Mouse (Mus musculus) embryo, embryonic 10.5 days (tissue): ENCODE measurements around the gene Elof1.
A peak's percentile ranks its signal among the peaks of the same experiment; 100 is the strongest.
"Not testable (repeated sequence)": the region's sequence is repeated elsewhere in the genome, so short reads cannot be mapped to it uniquely, and the experiment has no call there.

ENCODE experiments used
- DNase-seq: peaks from one replicate; pipeline ENCODE4 v3.0.0-alpha.2; 2015; ENCODE audit warnings: low spot score

Elof1 gene

DNA sequence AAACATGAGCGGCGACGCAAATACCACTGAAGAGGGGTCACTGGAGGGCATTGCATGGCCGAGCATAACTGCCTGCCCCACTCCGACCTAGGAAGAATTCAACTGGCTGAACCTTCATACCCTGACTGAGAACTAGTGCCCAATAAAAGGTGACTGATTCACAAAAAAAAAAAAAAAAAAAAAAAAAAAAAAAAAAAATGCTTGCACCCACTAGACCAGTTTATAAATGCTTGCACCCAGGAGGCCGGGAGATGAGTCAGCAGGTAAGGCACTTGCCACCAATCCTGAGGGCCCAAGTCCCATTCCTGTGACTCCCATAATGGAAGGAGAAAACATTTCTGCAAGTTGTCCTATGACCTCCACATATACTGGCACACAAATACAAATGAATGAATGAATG is 24.2 kb downstream of the Elof1 start:
- DNase-seq, result no peak

DNA sequence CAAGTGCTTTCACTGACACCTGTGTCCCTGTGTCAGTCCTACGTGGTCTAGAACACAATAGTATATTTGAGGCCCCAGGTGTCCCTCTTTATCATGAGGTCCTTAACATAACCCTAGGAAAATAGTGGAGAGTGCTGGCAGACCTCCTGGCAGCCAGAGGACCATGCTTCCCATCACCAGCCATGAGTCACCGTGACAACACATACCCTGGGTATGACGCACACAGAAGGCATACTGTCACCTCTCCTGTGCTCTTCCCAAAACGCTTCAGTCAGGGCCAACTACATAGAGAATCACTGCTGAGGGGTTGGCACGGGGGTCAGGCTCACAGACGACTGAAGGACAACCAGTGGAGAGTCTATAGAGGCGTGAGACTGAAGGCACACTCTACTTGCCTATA is 27.0 kb downstream of the Elof1 start:
- DNase-seq, result no peak

DNA sequence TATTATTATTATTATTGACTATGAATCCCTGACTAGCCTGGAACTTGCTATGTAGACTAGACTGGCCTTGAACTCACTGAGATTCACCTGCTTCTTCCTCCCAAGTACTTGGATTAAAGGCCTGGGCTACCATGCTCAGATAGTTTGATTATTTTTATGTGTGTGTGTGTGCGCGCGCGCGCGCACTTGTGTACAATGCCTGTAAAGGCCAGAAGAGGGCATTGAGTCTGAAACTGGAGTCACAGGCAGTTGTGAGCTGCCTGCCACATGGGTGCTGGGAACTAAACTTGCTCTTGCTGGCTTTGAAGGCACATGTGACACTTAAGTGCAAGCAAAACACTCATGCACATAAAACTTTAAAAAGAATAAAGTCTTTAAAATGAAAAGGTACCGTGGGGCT is 27.7 kb downstream of the Elof1 start:
- no peak for DNase-seq

DNA sequence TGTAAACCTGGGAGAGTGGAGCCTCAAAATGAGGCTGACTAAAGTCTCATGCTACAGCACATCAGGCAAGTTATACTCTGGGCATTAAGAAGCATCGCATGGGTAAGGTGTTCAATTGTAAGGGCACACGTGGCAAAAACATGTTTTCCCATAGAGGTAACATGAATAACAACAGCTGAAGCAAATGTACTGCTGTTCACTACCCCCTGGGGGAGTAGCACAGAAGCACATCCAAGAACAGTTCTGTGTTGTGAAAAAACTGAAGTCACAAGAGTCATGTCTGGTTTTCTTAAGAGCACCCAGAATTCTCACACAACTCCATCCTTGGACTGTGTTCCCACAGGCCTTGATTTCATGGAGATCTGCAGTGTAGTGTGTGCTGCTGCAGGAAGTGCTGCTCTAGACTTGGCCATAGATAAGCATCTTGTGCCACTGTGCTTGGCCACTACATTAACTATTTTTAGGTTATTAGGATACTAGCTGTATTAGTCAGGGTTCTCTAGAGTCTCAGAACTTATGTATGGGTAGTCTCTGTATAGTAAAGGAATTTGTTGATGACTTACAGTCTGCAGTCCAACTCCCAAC is 29.8 kb downstream of the Elof1 start:
- DNase-seq, result no peak

DNA sequence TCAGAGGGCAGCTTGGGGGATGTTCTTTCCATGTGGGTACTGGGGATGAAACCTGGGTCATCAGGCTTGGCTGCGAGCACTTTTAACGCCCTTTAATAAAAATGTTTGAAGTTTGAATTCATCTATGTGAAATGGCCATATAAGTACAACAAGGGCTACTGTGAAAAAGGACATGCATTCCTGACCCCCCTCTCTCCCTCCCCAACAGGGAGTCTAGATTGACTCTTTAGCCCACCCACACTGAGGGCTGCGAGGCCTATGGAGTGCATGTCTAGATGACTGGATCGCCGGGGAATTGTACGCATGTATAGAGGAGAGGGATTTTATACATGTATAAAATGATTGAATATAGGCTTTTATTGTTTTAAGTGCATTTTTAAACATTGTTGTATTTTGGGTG is 31.0 kb downstream of the Elof1 start:
- DNase-seq, result no peak

DNA sequence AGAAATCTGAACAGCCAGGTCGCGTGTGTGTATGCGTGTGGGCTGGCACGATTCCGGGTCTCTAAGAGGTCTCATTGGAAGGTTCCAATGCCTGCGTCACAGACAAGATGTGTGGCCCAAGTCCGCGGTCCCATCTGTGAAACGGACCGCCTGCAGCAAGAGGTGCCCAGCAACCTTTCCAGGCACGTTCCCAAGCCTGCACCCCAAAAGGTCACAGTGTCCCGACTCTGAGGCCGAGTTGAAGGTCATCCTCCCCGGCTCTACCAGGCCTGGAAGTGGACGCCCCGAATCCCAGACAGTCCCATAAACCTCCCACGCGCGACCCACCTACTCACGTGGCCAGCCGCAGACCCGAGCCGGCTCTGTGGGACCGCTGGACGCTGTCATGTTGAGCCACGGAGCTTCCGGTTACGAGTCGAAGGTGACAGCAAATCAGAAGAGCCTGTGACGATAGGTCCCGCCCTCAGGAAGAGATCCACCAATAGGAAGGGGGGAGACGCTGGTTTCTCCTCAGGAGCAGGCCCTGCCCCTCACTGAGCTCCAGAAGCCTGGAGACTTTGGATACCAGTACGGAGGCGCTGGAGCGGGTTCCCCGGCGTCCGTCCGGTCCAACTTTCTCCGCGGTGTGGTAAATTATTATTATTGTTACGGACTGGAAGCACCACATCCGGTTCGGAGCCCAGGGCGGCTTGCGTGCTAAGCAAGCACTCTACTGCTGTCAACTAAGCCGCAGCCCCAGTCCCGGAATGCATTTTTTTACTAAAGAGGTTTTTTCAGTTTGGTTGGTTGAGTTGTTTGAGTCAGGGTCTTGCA is 31.7 kb downstream of the Elof1 start, which contains the start of gene Ecsit:
TSS of gene Ecsit (minus strand) at position 417 of the 813 bp plus-strand sequence.
- peak; percentile 98 for DNase-seq

DNA sequence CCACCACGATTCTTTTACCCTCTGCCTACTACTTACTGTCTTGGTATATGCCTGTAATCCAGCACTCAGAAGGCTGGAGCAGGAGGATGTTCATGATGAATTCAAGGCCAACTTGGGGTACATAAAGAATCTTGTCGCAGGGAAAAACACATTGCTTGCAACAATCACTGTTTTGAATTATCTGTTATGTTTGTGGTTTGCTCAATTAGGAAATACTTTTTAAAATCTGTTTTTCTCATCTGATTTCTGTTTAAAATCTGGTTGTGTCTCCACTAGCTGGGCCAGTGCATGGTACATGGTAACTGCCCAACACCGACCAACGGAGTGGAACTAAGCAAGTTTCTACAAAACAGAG is 32.3 kb downstream of the Elof1 start:
- DNase-seq, result no peak

DNA sequence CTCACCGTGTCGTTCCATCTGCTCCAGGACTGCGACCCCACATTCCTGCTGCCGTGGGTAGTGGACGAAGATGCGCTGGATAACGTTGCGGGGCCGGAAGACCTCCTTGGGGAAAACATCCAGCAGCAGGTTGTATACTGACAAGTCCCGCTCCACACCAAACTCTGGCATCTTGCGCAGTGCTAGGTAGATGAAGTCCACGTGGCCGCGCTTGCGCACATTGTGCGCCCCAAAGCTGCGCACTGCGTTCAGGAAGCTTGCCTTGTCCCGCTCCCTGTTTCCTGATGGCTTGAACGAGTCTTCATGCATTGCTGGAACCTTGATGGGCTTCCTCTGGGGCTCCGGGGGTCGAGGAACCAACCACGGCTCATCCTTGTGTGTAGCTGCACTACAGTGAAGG is 40.7 kb downstream of the Elof1 start:
- DNase-seq, result no peak

DNA sequence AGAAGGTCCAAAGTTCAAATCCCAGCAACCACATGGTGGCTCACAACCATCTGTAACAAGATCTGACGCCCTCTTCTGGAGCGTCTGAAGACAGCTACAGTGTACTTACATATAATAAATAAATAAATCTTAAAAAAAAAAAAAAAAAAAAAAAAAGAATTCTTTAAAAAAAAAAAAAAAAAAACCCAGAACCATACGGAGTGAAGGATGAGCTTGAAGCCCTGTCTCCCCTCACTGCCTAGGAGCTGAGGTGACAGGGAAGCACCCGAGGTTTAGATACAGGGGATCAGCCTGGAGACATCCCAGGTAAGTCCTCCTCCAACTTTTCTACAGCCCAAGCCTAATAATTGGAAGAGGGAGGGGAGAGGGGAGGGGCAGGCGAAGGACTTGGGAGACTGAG is 41.2 kb downstream of the Elof1 start:
- not testable (repeated sequence) for DNase-seq

DNA sequence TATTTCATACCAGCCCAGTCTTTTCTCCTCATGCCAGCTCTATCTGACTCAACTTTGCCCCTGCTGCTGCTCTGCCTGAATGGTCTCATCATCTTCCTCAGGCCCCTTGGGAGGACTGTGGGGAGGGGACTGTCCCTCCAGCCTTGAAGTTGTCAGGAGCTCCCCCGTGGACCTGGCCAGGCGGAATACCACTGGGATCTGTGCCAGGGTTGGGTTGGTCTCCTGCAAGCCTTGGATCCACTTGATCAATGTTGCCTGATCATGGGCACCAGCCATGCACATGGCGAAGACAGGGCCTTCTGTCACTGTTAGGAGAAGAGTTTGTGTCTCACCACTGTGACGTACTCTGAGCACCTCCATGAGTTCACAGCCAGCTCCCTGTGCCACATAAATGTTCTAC is 44.7 kb downstream of the Elof1 start:
- no peak for DNase-seq

DNA sequence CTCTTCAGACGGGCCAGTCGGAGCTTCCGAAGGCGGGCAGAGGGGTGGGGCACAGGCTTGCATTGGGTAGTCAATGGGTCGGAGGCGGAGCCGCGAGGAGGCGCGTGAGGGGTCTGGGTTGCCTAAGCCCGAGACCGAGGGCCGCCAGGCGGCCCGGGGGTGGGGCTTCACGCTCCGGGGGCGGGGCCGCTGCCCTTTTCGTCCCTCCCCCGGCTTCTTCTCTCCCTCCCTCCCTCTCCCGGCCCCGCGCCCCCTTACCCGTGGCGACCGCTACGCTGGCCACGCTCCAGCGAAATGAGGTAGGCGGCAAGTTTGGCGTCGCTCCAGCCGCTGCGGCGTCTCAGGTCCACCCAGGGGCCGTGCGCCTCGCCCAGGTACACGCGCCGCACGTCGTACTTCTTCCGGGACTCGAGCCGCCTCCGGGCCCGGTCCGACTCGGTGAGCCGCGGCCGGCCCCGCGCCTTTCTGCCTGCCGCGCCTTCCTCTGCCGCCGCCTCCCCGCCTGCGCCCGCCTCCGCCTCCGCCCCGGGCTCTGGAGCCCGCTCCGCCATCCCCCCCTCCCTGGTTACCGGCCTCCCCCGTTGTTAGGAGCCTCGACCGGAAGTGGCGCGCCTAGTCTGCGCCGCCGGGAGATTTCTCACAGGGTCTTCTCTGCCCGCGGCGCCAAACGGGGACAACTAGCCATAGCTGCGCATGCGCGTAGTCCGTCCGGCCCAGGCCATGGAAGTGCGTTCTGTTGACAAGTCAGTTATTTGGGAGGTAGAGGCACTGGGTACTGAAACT is 46.0 kb downstream of the Elof1 start, which contains the start of the genes Gm49318 and Zfp653:
TSS of gene Gm49318 (minus strand) at position 469 of the 783 bp plus-strand sequence.
TSS of gene Zfp653 (minus strand) at position 586 of the 783 bp plus-strand sequence.
- peak; percentile 98 for DNase-seq

DNA sequence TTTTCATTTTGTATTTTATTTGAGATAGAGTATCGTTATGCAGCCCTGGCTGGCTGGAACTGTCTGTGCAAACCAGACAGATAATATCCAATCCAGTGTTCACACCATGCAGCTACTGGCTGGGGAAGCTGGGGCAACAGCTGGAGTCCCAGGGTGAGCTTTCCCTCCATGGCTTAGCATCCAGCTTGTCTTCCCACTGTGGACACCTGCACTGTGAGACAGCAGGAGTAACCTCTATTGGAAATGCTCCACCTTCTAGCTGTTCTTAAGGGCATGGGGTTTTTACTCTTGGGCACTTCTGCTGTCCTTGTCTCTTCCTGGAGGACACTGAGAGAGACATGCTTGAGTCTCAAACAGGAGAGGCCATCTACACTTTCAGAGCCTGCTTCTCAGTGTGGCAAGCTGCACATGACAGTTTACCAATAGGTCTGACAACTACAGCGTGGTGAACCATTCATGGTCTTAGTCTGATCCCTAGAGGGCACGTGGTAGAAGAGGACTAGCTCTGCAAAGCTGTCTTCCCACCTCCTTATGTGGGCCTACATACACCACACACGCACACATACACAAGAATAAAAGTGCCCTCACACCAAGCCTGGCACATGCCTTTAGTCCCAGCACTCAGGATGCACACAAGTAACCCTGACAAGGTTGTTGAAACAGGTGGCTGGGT is 47.0 kb downstream of the Elof1 start:
- no peak for DNase-seq

DNA sequence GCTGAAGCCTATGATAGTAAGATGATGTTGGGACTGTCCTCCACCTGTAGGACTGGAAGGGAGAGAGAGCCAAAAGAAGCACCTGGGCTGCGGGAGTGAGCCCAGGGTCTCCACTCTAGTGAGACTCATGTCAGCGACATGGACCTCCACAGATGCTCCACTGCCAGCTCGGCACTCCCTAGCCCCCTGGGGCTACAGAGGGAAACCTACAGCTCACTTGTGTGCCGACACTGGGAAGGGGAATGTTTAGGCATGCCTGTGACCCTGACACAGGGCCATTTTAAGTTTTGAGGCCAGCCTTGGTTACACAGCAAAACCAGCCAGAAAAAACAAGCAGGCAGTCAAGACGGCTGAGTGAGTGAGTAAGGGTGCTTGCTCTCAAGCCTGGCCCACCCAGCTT is 49.8 kb downstream of the Elof1 start:
- no peak for DNase-seq

DNA sequence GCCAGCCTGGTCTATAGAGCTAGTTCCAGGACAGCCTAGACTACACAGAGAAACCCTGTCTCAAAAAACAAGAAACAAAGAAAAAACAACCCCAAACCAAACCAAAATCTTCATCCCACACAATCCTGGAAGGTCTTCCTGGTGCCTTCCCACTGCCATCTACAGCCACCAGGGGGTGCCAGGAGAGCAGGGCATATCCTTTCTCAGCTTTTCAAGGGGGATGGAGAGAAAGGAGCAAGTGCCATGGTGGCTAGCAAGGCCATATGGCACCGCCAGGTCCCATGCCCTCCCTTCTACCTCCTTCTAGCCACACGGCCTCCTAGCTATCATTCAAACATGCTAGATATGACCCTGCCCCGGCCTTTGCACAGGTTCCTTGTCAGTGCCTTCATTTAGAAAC is 50.5 kb downstream of the Elof1 start:
- DNase-seq, result peak; percentile 55

DNA sequence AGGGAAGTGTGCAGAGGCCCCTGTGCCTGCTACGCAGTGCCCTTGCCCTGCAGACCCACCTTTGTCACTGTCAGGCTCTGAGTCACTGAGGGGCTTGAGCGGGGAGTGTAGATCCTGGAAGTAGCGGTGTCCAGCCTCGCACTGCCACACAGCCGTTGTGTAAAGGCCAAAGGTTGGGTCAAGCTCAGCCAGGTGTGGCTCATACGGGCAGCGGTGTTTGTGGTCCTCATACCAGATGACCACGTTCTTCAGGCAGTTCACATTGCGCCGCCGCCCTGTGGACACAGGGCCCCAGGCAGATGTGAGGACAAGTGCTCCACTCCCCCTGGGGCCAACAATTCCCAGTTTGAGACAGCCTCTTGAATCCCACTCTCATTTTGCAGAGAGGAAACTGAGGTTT is 51.3 kb downstream of the Elof1 start:
- DNase-seq, result no peak

DNA sequence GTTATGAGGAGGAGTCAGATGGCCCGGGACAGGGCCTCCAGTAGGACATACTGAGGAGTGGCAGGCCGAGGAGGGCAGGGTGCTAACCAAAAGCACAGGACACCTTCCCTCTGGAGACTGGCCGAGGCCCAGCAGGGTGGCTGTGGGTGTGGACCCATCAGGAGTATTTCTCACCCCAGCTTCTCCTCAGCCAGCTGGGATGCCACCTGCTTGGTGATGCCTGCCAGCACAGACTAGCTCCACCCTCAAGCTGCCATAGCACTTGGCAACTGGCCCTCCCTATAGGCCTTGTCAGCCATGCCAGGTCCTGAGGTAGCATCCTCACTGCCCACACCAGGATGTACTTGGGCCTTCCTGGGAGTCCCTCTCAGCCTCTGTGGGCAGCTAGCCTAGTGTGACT is 52.6 kb downstream of the Elof1 start:
- DNase-seq, result no peak
